8 mouse cellular contexts compared by ENCODE assay signal in genomic region chr15:85042361-85042954, GRCm38 (mm10). TPM values are rescaled to one million over a fixed set of nuclear protein-coding genes. Genes with fewer than 3 reads are reported as not detected.
DNase-seq lines count a peak whose midpoint lies in the region; ATAC-seq and TF ChIP-seq lines count a peak whose summit lies in the region.

No protein-coding gene starts in this region.

- peak overlapping the region; percentile 13; the same call in 1 of the 2 replicates for H3K4me2 ChIP-seq in forebrain, embryonic 12.5 days
- H3K4me2 ChIP-seq in heart, postnatal 0 days (ENCODE audit: low read depth, low read length): no peak overlapping the region
- H3K4me2 ChIP-seq in liver, embryonic 12.5 days: no peak overlapping the region
- H3K4me2 ChIP-seq in neural tube, embryonic 12.5 days (replicated peaks): 0 out of 2 replicates have a peak overlapping the region, but pooled peaks have one; percentile 18
- peak overlapping the region; percentile 32 for H3K4me2 ChIP-seq in stomach, postnatal 0 days (replicated peaks; ENCODE audit: low read depth)

- TF ChIP-seq CTCF in bone marrow macrophage, adult 2 months (IDR thresholded peaks at IDR 0.05; ENCODE audit: low read depth, low read length): peak; percentile 57
- peak; percentile 67 for TF ChIP-seq CTCF in heart, postnatal 0 days (IDR thresholded peaks at IDR 0.05; ENCODE audit: low read depth)
- TF ChIP-seq CTCF in stomach, postnatal 0 days (IDR thresholded peaks at IDR 0.05; ENCODE audit: low read depth): peak; percentile 92

- peaks cover 42% of the 10 kb centered on the region for H3K4me1 ChIP-seq in bone marrow macrophage, adult 2 months (ENCODE audit: control insufficient read depth, insufficient read depth, low read length)
- H3K4me1 ChIP-seq in forebrain, embryonic 12.5 days: peaks cover 36% of the 10 kb centered on the region
- peaks cover 18% of the 10 kb centered on the region for H3K4me1 ChIP-seq in heart, postnatal 0 days (ENCODE audit: control insufficient read depth, insufficient read depth)
- peaks cover 31% of the 10 kb centered on the region for H3K4me1 ChIP-seq in liver, embryonic 12.5 days
- peaks cover 23% of the 10 kb centered on the region for H3K4me1 ChIP-seq in neural tube, embryonic 12.5 days
- H3K4me1 ChIP-seq in stomach, postnatal 0 days (replicated peaks; ENCODE audit: control insufficient read depth, insufficient read depth): peaks cover 9% of the 10 kb centered on the region; the same call in 1 of the 2 replicates

- WGBS in forebrain, embryonic 12.5 days: 5% methylated on average over 4 of the region's 4 CpGs
- 9% methylated on average over 4 of the region's 4 CpGs for WGBS in heart, postnatal 0 days
- WGBS in liver, embryonic 12.5 days (ENCODE audit: insufficient replicate concordance): 28% methylated on average over 4 of the region's 4 CpGs
- 8% methylated on average over 4 of the region's 4 CpGs for WGBS in neural tube, embryonic 12.5 days
- WGBS in stomach, postnatal 0 days: 12% methylated on average over 4 of the region's 4 CpGs

- H3K9ac ChIP-seq in forebrain, embryonic 12.5 days: no peak overlapping the region
- no peak overlapping the region for H3K9ac ChIP-seq in heart, postnatal 0 days (replicated peaks; ENCODE audit: low read depth, low read length)
- H3K9ac ChIP-seq in liver, embryonic 12.5 days: no peak overlapping the region; the same call in 1 of the 2 replicates
- H3K9ac ChIP-seq in neural tube, embryonic 12.5 days: no peak overlapping the region
- H3K9ac ChIP-seq in stomach, postnatal 0 days (ENCODE audit: low read length): no peak overlapping the region

- ATAC-seq in forebrain, embryonic 12.5 days (ENCODE audit: low FRiP score): peak; percentile 86; the same call in 1 of the 2 replicates
- peak; percentile 89 for ATAC-seq in heart, postnatal 0 days (ENCODE audit: insufficient read depth, low read depth)
- no peak for ATAC-seq in liver, embryonic 12.5 days
- ATAC-seq in neural tube, embryonic 12.5 days (ENCODE audit: low FRiP score, low read depth): peak; percentile 58; the same call in 1 of the 2 replicates
- peak; percentile 85 for ATAC-seq in stomach, postnatal 0 days (ENCODE audit: low FRiP score, low TSS enrichment)

- peak overlapping the region; percentile 48 for H3K27ac ChIP-seq in bone marrow macrophage, adult 2 months (ENCODE audit: insufficient read depth, low read depth, low read length)
- peak overlapping the region; percentile 72 for H3K27ac ChIP-seq in forebrain, embryonic 12.5 days
- peak overlapping the region; percentile 59 for H3K27ac ChIP-seq in heart, postnatal 0 days (ENCODE audit: low read depth)
- 0 out of 2 replicates have a peak overlapping the region, but pooled peaks have one; percentile 30 for H3K27ac ChIP-seq in liver, embryonic 12.5 days
- no peak overlapping the region for H3K27ac ChIP-seq in neural tube, embryonic 12.5 days
- peak overlapping the region; percentile 88 for H3K27ac ChIP-seq in stomach, postnatal 0 days (replicated peaks)

- no peaks in the 10 kb centered on the region for H3K9me3 ChIP-seq in forebrain, embryonic 12.5 days
- H3K9me3 ChIP-seq in heart, postnatal 0 days (replicated peaks; ENCODE audit: control insufficient read depth, low read length): no peaks in the 10 kb centered on the region
- no peaks in the 10 kb centered on the region for H3K9me3 ChIP-seq in liver, embryonic 12.5 days (replicated peaks)
- no peaks in the 10 kb centered on the region for H3K9me3 ChIP-seq in neural tube, embryonic 12.5 days
- H3K9me3 ChIP-seq in stomach, postnatal 0 days (ENCODE audit: control insufficient read depth, low read length): no peaks in the 10 kb centered on the region

- H3K27me3 ChIP-seq in forebrain, embryonic 12.5 days: peaks cover 49% of the 10 kb centered on the region
- no peaks in the 10 kb centered on the region for H3K27me3 ChIP-seq in heart, postnatal 0 days (ENCODE audit: control insufficient read depth, insufficient read depth, low read length)
- H3K27me3 ChIP-seq in liver, embryonic 12.5 days (replicated peaks): no peaks in the 10 kb centered on the region
- H3K27me3 ChIP-seq in neural tube, embryonic 12.5 days (replicated peaks): no peaks in the 10 kb centered on the region
- H3K27me3 ChIP-seq in stomach, postnatal 0 days (ENCODE audit: control insufficient read depth, insufficient read depth, low read length): no peaks in the 10 kb centered on the region

- TF ChIP-seq EP300 in heart, postnatal 0 days (IDR thresholded peaks at IDR 0.05; ENCODE audit: low read depth): no peak
- peak; percentile 93 for TF ChIP-seq EP300 in stomach, postnatal 0 days (optimal IDR thresholded peaks at IDR 0.05)

- no peak overlapping the region for H3K4me3 ChIP-seq in bone marrow macrophage, adult 2 months (ENCODE audit: insufficient read depth, low read length)
- H3K4me3 ChIP-seq in forebrain, embryonic 12.5 days (replicated peaks): no peak overlapping the region
- H3K4me3 ChIP-seq in heart, postnatal 0 days (ENCODE audit: low read depth, low read length): no peak overlapping the region
- H3K4me3 ChIP-seq in liver, embryonic 12.5 days: no peak overlapping the region
- H3K4me3 ChIP-seq in neural tube, embryonic 12.5 days: no peak overlapping the region
- H3K4me3 ChIP-seq in stomach, postnatal 0 days (ENCODE audit: low read depth, low read length): peak overlapping the region; percentile 0; the same call in 1 of the 2 replicates

- peaks cover 13% of the 10 kb centered on the region; the same call in 1 of the 2 replicates for H3K36me3 ChIP-seq in forebrain, embryonic 12.5 days (replicated peaks)
- peaks cover 20% of the 10 kb centered on the region for H3K36me3 ChIP-seq in heart, postnatal 0 days (replicated peaks; ENCODE audit: control insufficient read depth, insufficient read depth, low read length)
- peaks cover 20% of the 10 kb centered on the region for H3K36me3 ChIP-seq in liver, embryonic 12.5 days
- peaks cover 12% of the 10 kb centered on the region for H3K36me3 ChIP-seq in neural tube, embryonic 12.5 days
- H3K36me3 ChIP-seq in stomach, postnatal 0 days (ENCODE audit: control insufficient read depth, insufficient read depth, low read length): peaks cover 14% of the 10 kb centered on the region

- TF ChIP-seq POLR2A in bone marrow macrophage, adult 2 months (IDR thresholded peaks at IDR 0.05; ENCODE audit: borderline replicate concordance, low read depth, low read length): 0 out of 2 replicates have a peak, but pooled peaks have one; percentile 41

- DNase-seq in CD4-positive, CD25-positive, alpha-beta regulatory T cell, adult 2 months (ENCODE audit: low read depth, low spot score): peak; percentile 95
- peak; percentile 80 for DNase-seq in heart, postnatal 0 days (ENCODE audit: low spot score)
- DNase-seq in kidney, postnatal 14 days: peak; percentile 80
- peak; percentile 70 for DNase-seq in stomach, postnatal 0 days (ENCODE audit: low spot score)

RNA-seq across cellular contexts. Expression of gene Fam118a, which starts 13.7 kb away (rescaled TPM):
- polyA plus RNA-seq in bone marrow macrophage, adult 2 months (2012; ENCODE audit: insufficient read depth, insufficient read length, missing spikeins): 7.5 and 10.1 TPM in 2 replicates
- 22.1 and 23.6 TPM in 2 replicates for polyA plus RNA-seq in forebrain, embryonic 12.5 days (2016; fragmentation: Nextera tagmentation; extraction: Ambion mirVana)
- total RNA-seq in heart, postnatal 0 days (2014; rRNA removed; ENCODE audit: low replicate concordance): 9.9 and 11.1 TPM in 2 replicates
- polyA plus RNA-seq in heart, postnatal 0 days (2015; fragmentation: Nextera tagmentation; extraction: Ambion mirVana): 10.5 and 11.5 TPM in 2 replicates
- polyA plus RNA-seq in liver, embryonic 12.5 days (2016; fragmentation: Nextera tagmentation; extraction: Ambion mirVana): 11.2 and 11.4 TPM in 2 replicates
- 23.9 and 26.0 TPM in 2 replicates for polyA plus RNA-seq in neural tube, embryonic 12.5 days (2016; fragmentation: Nextera tagmentation; extraction: Ambion mirVana)
- 18.3 and 20.1 TPM in 2 replicates for polyA plus RNA-seq in stomach, postnatal 0 days (2015; fragmentation: Nextera tagmentation; extraction: Ambion mirVana)

RNA-seq across cellular contexts. Expression of gene Upk3a, which starts 25.5 kb away (rescaled TPM):
- polyA plus RNA-seq in bone marrow macrophage, adult 2 months (2012; ENCODE audit: insufficient read depth, insufficient read length, missing spikeins): not detected in 2 replicates
- polyA plus RNA-seq in forebrain, embryonic 12.5 days (2016; fragmentation: Nextera tagmentation; extraction: Ambion mirVana): 0.24 TPM in 1 of 2 replicates, not detected in the other
- 0.27 and 125 TPM in 2 replicates for total RNA-seq in heart, postnatal 0 days (2014; rRNA removed; ENCODE audit: low replicate concordance)
- 0.11 TPM in 1 of 2 replicates, not detected in the other for polyA plus RNA-seq in heart, postnatal 0 days (2015; fragmentation: Nextera tagmentation; extraction: Ambion mirVana)
- polyA plus RNA-seq in liver, embryonic 12.5 days (2016; fragmentation: Nextera tagmentation; extraction: Ambion mirVana): not detected in 2 replicates
- 0.53 and 0.61 TPM in 2 replicates for polyA plus RNA-seq in neural tube, embryonic 12.5 days (2016; fragmentation: Nextera tagmentation; extraction: Ambion mirVana)
- polyA plus RNA-seq in stomach, postnatal 0 days (2015; fragmentation: Nextera tagmentation; extraction: Ambion mirVana): 5.7 and 7.0 TPM in 2 replicates

RNA-seq across cellular contexts. Expression of gene 5031439G07Rik, which starts 54.1 kb away (rescaled TPM):
- polyA plus RNA-seq in bone marrow macrophage, adult 2 months (2012; ENCODE audit: insufficient read depth, insufficient read length, missing spikeins): 132 and 141 TPM in 2 replicates
- polyA plus RNA-seq in forebrain, embryonic 12.5 days (2016; fragmentation: Nextera tagmentation; extraction: Ambion mirVana): 14.2 and 14.5 TPM in 2 replicates
- total RNA-seq in heart, postnatal 0 days (2014; rRNA removed; ENCODE audit: low replicate concordance): 18.7 and 27.3 TPM in 2 replicates
- polyA plus RNA-seq in heart, postnatal 0 days (2015; fragmentation: Nextera tagmentation; extraction: Ambion mirVana): 2.2 TPM in 2 replicates
- 3.6 and 4.9 TPM in 2 replicates for polyA plus RNA-seq in liver, embryonic 12.5 days (2016; fragmentation: Nextera tagmentation; extraction: Ambion mirVana)
- polyA plus RNA-seq in neural tube, embryonic 12.5 days (2016; fragmentation: Nextera tagmentation; extraction: Ambion mirVana): 28.6 and 35.3 TPM in 2 replicates
- polyA plus RNA-seq in stomach, postnatal 0 days (2015; fragmentation: Nextera tagmentation; extraction: Ambion mirVana): 6.6 and 14.7 TPM in 2 replicates

Comparison
In these comparisons a context has a peak if more than half of its experiments do, and no peak if none do; other contexts are left out.
1. H3K4me2 ChIP-seq: peak in forebrain, embryonic 12.5 days (single experiment), neural tube, embryonic 12.5 days (single experiment) and stomach, postnatal 0 days (single experiment); none in heart, postnatal 0 days (single experiment) and liver, embryonic 12.5 days (single experiment).
2. Peak in every context shown above with its lines, with median percentiles within 50 percentile points of each other: DNase-seq and CTCF ChIP-seq.